Mouse (Mus musculus) Patski (cell line): Measurements from ENCODE around the gene H6pd. TPM values are rescaled to one million over a fixed set of nuclear protein-coding genes. Genes with fewer than 3 reads are reported as not detected.
"Not testable (repeated sequence)": the region's sequence is repeated elsewhere in the genome, so short reads cannot be mapped to it uniquely, and the experiment has no call there.

ENCODE experiments used
- ATAC-seq: fragments of 100-300 bp; one replicate; pipeline ENCODE4 v1.8.0; 2021
- CTCF ChIA-PET: fragments of 350-600 bp; sonication (Branson Sonifier 250); formaldehyde crosslinking; loops from one replicate; lab custom pipeline; 2022; ENCODE audit warnings: inconsistent platforms; lab: Charles Lee
- POLR2A ChIA-PET: fragments of 350-600 bp; sonication (Branson Sonifier 250); formaldehyde crosslinking; loops from one replicate; lab custom pipeline; 2022; ENCODE audit warnings: antibody characterized with exemption, inconsistent platforms; lab: Charles Lee
- DNase-seq: peaks from one replicate; pipeline ENCODE4 v3.0.0-alpha.2; 2011; ENCODE audit warnings: low read depth, low spot score
- H3K27me3 ChIP-seq: fragments of 371-371 bp; one replicate; pipeline ENCODE4 v1.5.1; 2021
- CTCF ChIP-seq: fragments of 100-300 bp; IDR thresholded peaks from one replicate; pipeline ENCODE4 v1.5.1; 2021
- in situ Hi-C: fragments of 300-500 bp; cut with MboI; formaldehyde crosslinking; loops from 3 replicates; pipeline ENCODE4 v1.11.1; 2018; ENCODE audit warnings: low pct_unique_long_range_greater_than_20kb, mixed read lengths
- polyA plus RNA-seq: library from polyadenylated mRNA; unstranded; gene quantifications from one replicate; pipeline ENCODE4 v1.2.3, GENCODE M21; 2021

Gene H6pd
- polyA plus RNA-seq, 1 experiment from 2014 or later = 39.5 TPM

GRCm38 (mm10) chr4:150041346-150042110 lies 32.7 kb upstream of the H6pd start:
- ATAC-seq (no peak), DNase-seq (no peak)
- no peaks in the 10 kb centered on the region for H3K27me3 ChIP-seq
- in situ Hi-C loops = no loop called here
- no peak for TF ChIP-seq CTCF
- POLR2A ChIA-PET = no interaction called here
- CTCF ChIA-PET = no interaction called here

GRCm38 (mm10) chr4:150040856-150041255 lies 32.0 kb upstream of the H6pd start:
- DNase-seq, CTCF ChIA-PET, H3K27me3 ChIP-seq, POLR2A ChIA-PET, in situ Hi-C loops, ATAC-seq: not testable (repeated sequence)

- in situ Hi-C loops = no loop called here
- H3K27me3 ChIP-seq = no peaks in the 10 kb centered on the region
- ATAC-seq (no peak), DNase-seq (no peak)
- CTCF ChIA-PET = no interaction called here
- POLR2A ChIA-PET = no interaction called here
- TF ChIP-seq CTCF = no peak
These were observed 31.3 kb upstream of the H6pd start for GRCm38 (mm10) chr4:150040003-150040581.

- ChIA-PET POLR2A (interaction anchor here (0.5 kb wide), 1 partner anchor 436 kb away, joined by 4 read pairs; no protein-coding TSS in a partner anchor), CTCF (interaction anchor here (0.9 to 2.3 kb wide), 8 partner anchors 13 to 61 kb away, joined by 3 to 12 read pairs (median 5); no protein-coding TSS in a partner anchor)
- in situ Hi-C loops = loop anchor here (5.0 to 10.0 kb wide), 2 partner anchors 34 to 56 kb away; no protein-coding TSS in a partner anchor
- TF ChIP-seq CTCF = no peak
- ATAC-seq (no peak), DNase-seq (no peak)
- H3K27me3 ChIP-seq = no peaks in the 10 kb centered on the region
These were observed 29.7 kb upstream of the H6pd start for GRCm38 (mm10) chr4:150038533-150038932.

GRCm38 (mm10) chr4:150036094-150036493 lies 27.3 kb upstream of the H6pd start:
- ChIA-PET CTCF (interaction anchor here (1.1 to 1.8 kb wide), 3 partner anchors 9 to 63 kb away, joined by 3 to 6 read pairs (median 4); no protein-coding TSS in a partner anchor), POLR2A (no interaction called here)
- no peaks in the 10 kb centered on the region for H3K27me3 ChIP-seq
- in situ Hi-C loops = loop anchor here (5.0 to 10.0 kb wide), 2 partner anchors 36 to 59 kb away; no protein-coding TSS in a partner anchor
- no peak for TF ChIP-seq CTCF
- DNase-seq (no peak), ATAC-seq (no peak)

GRCm38 (mm10) chr4:150035280-150035679 lies 26.5 kb upstream of the H6pd start:
- H3K27me3 ChIP-seq = no peaks in the 10 kb centered on the region
- TF ChIP-seq CTCF = no peak
- CTCF ChIA-PET = interaction anchor here (0.7 to 0.9 kb wide), 2 partner anchors 38 to 64 kb away, joined by 4 to 7 read pairs; no protein-coding TSS in a partner anchor
- DNase-seq = no peak
- no peak for ATAC-seq
- in situ Hi-C loops = loop anchor here (5.0 to 10.0 kb wide), 2 partner anchors 37 to 60 kb away; no protein-coding TSS in a partner anchor
- POLR2A ChIA-PET = no interaction called here

- ChIA-PET CTCF (interaction anchor here (0.8 to 1.2 kb wide), 2 partner anchors 45 to 66 kb away, joined by 3 read pairs; no protein-coding TSS in a partner anchor), POLR2A (no interaction called here)
- DNase-seq (no peak), ATAC-seq (no peak)
- TF ChIP-seq CTCF = no peak
- in situ Hi-C loops = loop anchor here (10.0 kb wide), 1 partner anchor 62 kb away; no protein-coding TSS in a partner anchor
- H3K27me3 ChIP-seq = no peaks in the 10 kb centered on the region
These were observed 24.4 kb upstream of the H6pd start for GRCm38 (mm10) chr4:150033261-150033671.

- ATAC-seq (no peak), DNase-seq (no peak)
- in situ Hi-C loops = loop anchor here (10.0 kb wide), 1 partner anchor 63 kb away; no protein-coding TSS in a partner anchor
- H3K27me3 ChIP-seq = no peaks in the 10 kb centered on the region
- ChIA-PET CTCF (interaction anchor here (1.4 to 1.9 kb wide), 4 partner anchors 9 to 67 kb away, joined by 3 to 8 read pairs (median 6); no protein-coding TSS in a partner anchor), POLR2A (interaction anchor here (0.7 kb wide), 1 partner anchor 43 kb away, joined by 3 read pairs; no protein-coding TSS in a partner anchor)
- TF ChIP-seq CTCF = no peak
These were observed 22.5 kb upstream of the H6pd start for GRCm38 (mm10) chr4:150031234-150031890.

- DNase-seq (no peak), ATAC-seq (peak; percentile 51)
- in situ Hi-C loops = loop anchor here (10.0 kb wide), 1 partner anchor 64 kb away; no protein-coding TSS in a partner anchor
- POLR2A ChIA-PET = interaction anchor here (0.6 kb wide), 1 partner anchor 18 kb away, joined by 3 read pairs; no protein-coding TSS in a partner anchor
- no peaks in the 10 kb centered on the region for H3K27me3 ChIP-seq
- no peak for TF ChIP-seq CTCF
- CTCF ChIA-PET = interaction anchor here (1.4 to 1.9 kb wide), 4 partner anchors 9 to 68 kb away, joined by 3 to 8 read pairs (median 6); no protein-coding TSS in a partner anchor
These were observed 21.8 kb upstream of the H6pd start for GRCm38 (mm10) chr4:150030449-150031233.
